ENCODE assay signal across 17 mouse cellular contexts in the genomic region with DNA sequence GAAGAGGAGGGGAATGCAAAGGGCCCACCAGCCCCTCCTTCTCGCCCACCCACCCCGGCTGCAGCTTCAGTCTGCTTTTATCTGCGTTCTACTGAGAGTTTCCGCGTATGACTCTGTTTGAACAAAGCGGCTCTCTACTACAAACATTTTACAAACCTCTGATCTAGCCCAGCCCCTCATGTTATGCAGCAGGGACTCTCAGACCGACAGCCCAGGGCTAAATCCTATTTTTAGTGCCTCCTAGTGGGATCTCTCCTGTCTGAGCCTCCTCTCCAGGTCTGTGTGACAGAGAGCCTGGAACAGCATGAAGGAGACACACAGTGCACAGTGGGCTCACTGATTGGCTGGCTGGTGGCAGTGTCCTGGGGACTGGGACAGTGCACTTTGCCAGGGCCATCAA.
"Had no signal": no experiment of that assay in that cellular context is flagged by ENCODE, and none has a peak within 500 bp of the region (broad histone marks: within the 10 kb centered on the region; RNA-seq: fewer than 3 reads in every experiment).

No protein-coding gene starts in this region.

- H3K9me3 ChIP-seq: intestine, embryonic 15.5 days; kidney, embryonic 15.5 days; limb, embryonic 12.5 days; limb, embryonic 15.5 days; liver, embryonic 13.5 days; stomach, embryonic 15.5 days had no signal

- H3K4me3 ChIP-seq: intestine, embryonic 15.5 days; kidney, embryonic 15.5 days; limb, embryonic 12.5 days; limb, embryonic 15.5 days; liver, embryonic 13.5 days; stomach, embryonic 15.5 days had no signal

- H3K9ac ChIP-seq: intestine, embryonic 15.5 days; kidney, embryonic 15.5 days; limb, embryonic 12.5 days; limb, embryonic 15.5 days; liver, embryonic 13.5 days; stomach, embryonic 15.5 days had no signal

- H3K4me1 ChIP-seq: kidney, embryonic 15.5 days; limb, embryonic 12.5 days; limb, embryonic 15.5 days; liver, embryonic 13.5 days; stomach, embryonic 15.5 days had no signal

- H3K27me3 ChIP-seq: intestine, embryonic 15.5 days; limb, embryonic 15.5 days; liver, embryonic 13.5 days; stomach, embryonic 15.5 days had no signal

- H3K4me2 ChIP-seq: intestine, embryonic 15.5 days; kidney, embryonic 15.5 days; limb, embryonic 12.5 days; limb, embryonic 15.5 days; liver, embryonic 13.5 days; stomach, embryonic 15.5 days had no signal

- DNase-seq: kidney, adult 11 months; kidney, adult 8-10 months; kidney, postnatal 10 days; kidney, postnatal 4 days; left cerebral cortex, postnatal 4 days; liver, embryonic 13.5 days; lung, adult 2 months; lung, postnatal 14 days; lung, postnatal 4 days; right cerebral cortex, postnatal 25 days; spleen, adult 18-20 months; thymus, postnatal 25 days had no signal

- H3K36me3 ChIP-seq: intestine, embryonic 15.5 days; kidney, embryonic 15.5 days; limb, embryonic 12.5 days; limb, embryonic 15.5 days; liver, embryonic 13.5 days; stomach, embryonic 15.5 days had no signal

- H3K27ac ChIP-seq: intestine, embryonic 15.5 days; kidney, embryonic 15.5 days; limb, embryonic 12.5 days; limb, embryonic 15.5 days; liver, embryonic 13.5 days; stomach, embryonic 15.5 days had no signal
